Comparison of ENCODE assay signal across 8 mouse cellular contexts in genomic region chr7:37999691-38000090, GRCm38 (mm10). TPM values are rescaled to one million over a fixed set of nuclear protein-coding genes. Genes with fewer than 3 reads are reported as not detected.
A peak's percentile ranks its signal among the peaks of the same experiment; 100 is the strongest.
DNase-seq lines count a peak whose midpoint lies in the region; ATAC-seq and TF ChIP-seq lines count a peak whose summit lies in the region.

No protein-coding gene starts in this region.

- no peak for DNase-seq in gastrocnemius, adult 2 months
- no peak for DNase-seq in gastrocnemius, postnatal 25 days
- peak; percentile 26 for DNase-seq in lung, postnatal 25 days (ENCODE audit: low spot score)
- DNase-seq in lung, postnatal 14 days: no peak
- peak; percentile 15 for DNase-seq in yolk sac, embryonic 10.5 days (ENCODE audit: low spot score)
- DNase-seq in neural tube, embryonic 10.5 days (ENCODE audit: extremely low spot score, low spot score): no peak
- DNase-seq in gastrocnemius, postnatal 4 days (ENCODE audit: low spot score in 2 of 2): no peak

- intact Hi-C loops in gastrocnemius, adult 2 months (cut with DNase I): loop anchor here (5.0 kb wide), 1 partner anchor 73 kb away; no protein-coding TSS in a partner anchor

- H3K4me3 ChIP-seq in gastrocnemius, adult 2 months: no peak overlapping the region

- peak; percentile 41 for ATAC-seq in inflammation-experienced regulatory T-cells, adult 6 months

- H3K27ac ChIP-seq in gastrocnemius, adult 2 months: peak overlapping the region; percentile 31; the same call in 1 of the 2 replicates

- TF ChIP-seq CTCF in gastrocnemius, adult 2 months (IDR thresholded peaks at IDR 0.05): peak; percentile 56

RNA-seq across cellular contexts. Expression of gene Uri1, which starts 23.7 kb away (rescaled TPM):
- 10 to 100 TPM; 23.5 to 30.6 TPM for total RNA-seq in gastrocnemius, adult 2 months (2021)
- 10 to 100 TPM; 20.5 to 25.2 TPM for total RNA-seq in gastrocnemius, postnatal 25 days (2021)
- 10 to 100 TPM; 11.8 to 21.1 (median 17.3) TPM for polyA plus RNA-seq in inflammation-experienced regulatory T-cells, adult 6 months (2017; shearing (Covaris generic))
- 10 to 100 TPM; 40.4 to 49.5 TPM for total RNA-seq in gastrocnemius, postnatal 4 days (2021)

Comparison
In these comparisons a context has a peak if more than half of its experiments do, and no peak if none do; other contexts are left out.
1. DNase-seq: peak in lung, postnatal 25 days (single experiment) and yolk sac, embryonic 10.5 days (single experiment); none in gastrocnemius, adult 2 months (single experiment), gastrocnemius, postnatal 25 days (single experiment), lung, postnatal 14 days (single experiment), neural tube, embryonic 10.5 days (single experiment) and gastrocnemius, postnatal 4 days (0 of 2).